Mouse (Mus musculus): Measurements from ENCODE around the gene Map3k20. TPM values are rescaled to one million over a fixed set of nuclear protein-coding genes. Genes with fewer than 3 reads are reported as not detected.

Gene Map3k20
- polyA plus RNA-seq, 1 experiment from 2014 or later = 21.8 TPM

GRCm38 (mm10) chr2:72446106-72446505, 160.7 kb downstream of the Map3k20 start:
- Histone ChIP-seq H3K27me3 (no peaks in the 10 kb centered on the region), H3K27ac (no peak overlapping the region), H3K4me1 (no peaks in the 10 kb centered on the region), H3K9ac (no peak overlapping the region), H3K9me3 (no peaks in the 10 kb centered on the region), H3K4me2 (no peak overlapping the region), H3K36me3 (peaks cover 7% of the 10 kb centered on the region), H3K4me3 (no peak overlapping the region)
- ATAC-seq (ENCODE audit: insufficient number of reproducible peaks, low FRiP score, low TSS enrichment, low read depth) = no peak
- 82% methylated on average over 3 of the region's 3 CpGs for WGBS

- Histone ChIP-seq H3K9ac (no peak overlapping the region), H3K4me2 (no peak overlapping the region), H3K4me3 (no peak overlapping the region), H3K9me3 (no peaks in the 10 kb centered on the region), H3K4me1 (no peaks in the 10 kb centered on the region), H3K27me3 (no peaks in the 10 kb centered on the region), H3K36me3 (peaks cover 3% of the 10 kb centered on the region), H3K27ac (no peak overlapping the region)
- 57% methylated on average over 5 of the region's 5 CpGs for WGBS
- ATAC-seq (ENCODE audit: insufficient number of reproducible peaks, low FRiP score, low TSS enrichment, low read depth) = no peak
These were observed 161.2 kb downstream of the Map3k20 start for GRCm38 (mm10) chr2:72446615-72447014.

- H3K9me3 ChIP-seq = no peaks in the 10 kb centered on the region
- no peak overlapping the region for H3K27ac ChIP-seq
These were observed 168.1 kb downstream of the Map3k20 start for GRCm38 (mm10) chr2:72453563-72453962.

GRCm38 (mm10) chr2:72456189-72456588, 170.8 kb downstream of the Map3k20 start:
- 53% methylated on average over 1 of the region's 1 CpGs for WGBS
- no peak overlapping the region for H3K4me3 ChIP-seq
- H3K9ac ChIP-seq = no peak overlapping the region
- H3K4me1 ChIP-seq = peaks cover 6% of the 10 kb centered on the region; the same call in 1 of the 2 replicates
- no peaks in the 10 kb centered on the region for H3K27me3 ChIP-seq
- no peaks in the 10 kb centered on the region for H3K9me3 ChIP-seq
- H3K36me3 ChIP-seq = no peaks in the 10 kb centered on the region
- no peak for ATAC-seq (ENCODE audit: insufficient number of reproducible peaks, low FRiP score, low TSS enrichment, low read depth)
- H3K27ac ChIP-seq = no peak overlapping the region
- H3K4me2 ChIP-seq = no peak overlapping the region

More at GRCm38 (mm10) chr2:72453563-72453962, 168.1 kb downstream of the Map3k20 start:
- WGBS = 35% methylated on average over 3 of the region's 3 CpGs
- no peaks in the 10 kb centered on the region for H3K36me3 ChIP-seq
- no peaks in the 10 kb centered on the region for H3K27me3 ChIP-seq
- no peak overlapping the region for H3K4me2 ChIP-seq
- peaks cover 6% of the 10 kb centered on the region; the same call in 1 of the 2 replicates for H3K4me1 ChIP-seq
- no peak overlapping the region for H3K9ac ChIP-seq
- H3K4me3 ChIP-seq = no peak overlapping the region
- ATAC-seq (ENCODE audit: insufficient number of reproducible peaks, low FRiP score, low TSS enrichment, low read depth) = no peak

GRCm38 (mm10) chr2:72464376-72465014, 179.1 kb downstream of the Map3k20 start:
- ATAC-seq (ENCODE audit: insufficient number of reproducible peaks, low FRiP score, low TSS enrichment, low read depth) = no peak
- H3K9ac ChIP-seq = no peak overlapping the region
- no peaks in the 10 kb centered on the region for H3K4me1 ChIP-seq
- no peaks in the 10 kb centered on the region for H3K27me3 ChIP-seq
- H3K4me3 ChIP-seq = no peak overlapping the region
- no peaks in the 10 kb centered on the region for H3K9me3 ChIP-seq
- WGBS = 26% methylated on average over 7 of the region's 7 CpGs
- H3K4me2 ChIP-seq = no peak overlapping the region
- no peaks in the 10 kb centered on the region for H3K36me3 ChIP-seq
- H3K27ac ChIP-seq = no peak overlapping the region

- Histone ChIP-seq H3K27ac (no peak overlapping the region), H3K9ac (no peak overlapping the region), H3K4me1 (no peaks in the 10 kb centered on the region), H3K9me3 (no peaks in the 10 kb centered on the region), H3K4me3 (no peak overlapping the region), H3K4me2 (no peak overlapping the region), H3K27me3 (no peaks in the 10 kb centered on the region), H3K36me3 (no peaks in the 10 kb centered on the region)
- WGBS = 46% methylated on average over 1 of the region's 1 CpGs
- ATAC-seq (ENCODE audit: insufficient number of reproducible peaks, low FRiP score, low TSS enrichment, low read depth) = no peak
These were observed 182.2 kb downstream of the Map3k20 start for GRCm38 (mm10) chr2:72467604-72468003.

GRCm38 (mm10) chr2:72471415-72472070, 186.1 kb downstream of the Map3k20 start:
- no peak overlapping the region for H3K4me2 ChIP-seq
- H3K9ac ChIP-seq = no peak overlapping the region
- no peak for ATAC-seq (ENCODE audit: insufficient number of reproducible peaks, low FRiP score, low TSS enrichment, low read depth)
- no peaks in the 10 kb centered on the region for H3K36me3 ChIP-seq
- no peak overlapping the region for H3K4me3 ChIP-seq
- H3K4me1 ChIP-seq = peaks cover 6% of the 10 kb centered on the region; the same call in 1 of the 2 replicates
- H3K27me3 ChIP-seq = no peaks in the 10 kb centered on the region
- no peak overlapping the region for H3K27ac ChIP-seq
- 29% methylated on average over 16 of the region's 16 CpGs for WGBS
- H3K9me3 ChIP-seq = no peaks in the 10 kb centered on the region

- 45% methylated on average over 7 of the region's 7 CpGs for WGBS
- H3K27me3 ChIP-seq = no peaks in the 10 kb centered on the region
- H3K36me3 ChIP-seq = peaks cover 3% of the 10 kb centered on the region
- no peak overlapping the region for H3K4me3 ChIP-seq
- peaks cover 29% of the 10 kb centered on the region for H3K4me1 ChIP-seq
- H3K27ac ChIP-seq = no peak overlapping the region
- H3K9ac ChIP-seq = no peak overlapping the region
- no peaks in the 10 kb centered on the region for H3K9me3 ChIP-seq
- H3K4me2 ChIP-seq = no peak overlapping the region
- ATAC-seq (ENCODE audit: insufficient number of reproducible peaks, low FRiP score, low TSS enrichment, low read depth) = no peak
These were observed 189.3 kb downstream of the Map3k20 start for GRCm38 (mm10) chr2:72474531-72475287.

GRCm38 (mm10) chr2:72475423-72475796, 190.0 kb downstream of the Map3k20 start:
- Histone ChIP-seq H3K4me2 (peak overlapping the region; percentile 67), H3K9ac (peak overlapping the region; percentile 82; the same call in 1 of the 2 replicates), H3K4me1 (peaks cover 33% of the 10 kb centered on the region), H3K27ac (peak overlapping the region; percentile 95), H3K27me3 (no peaks in the 10 kb centered on the region), H3K4me3 (peak overlapping the region; percentile 85), H3K9me3 (no peaks in the 10 kb centered on the region), H3K36me3 (peaks cover 10% of the 10 kb centered on the region)
- 0% methylated on average over 7 of the region's 7 CpGs for WGBS
- ATAC-seq (ENCODE audit: insufficient number of reproducible peaks, low FRiP score, low TSS enrichment, low read depth) = no peak

GRCm38 (mm10) chr2:72475797-72476485, 190.5 kb downstream of the Map3k20 start, which contains the start of gene Cdca7:
Gene Cdca7, plus strand, starts transcription at chr2:72476159.
- Histone ChIP-seq H3K36me3 (peaks cover 16% of the 10 kb centered on the region), H3K27me3 (no peaks in the 10 kb centered on the region), H3K9me3 (no peaks in the 10 kb centered on the region), H3K27ac (peak within 1 kb of the TSS; percentile 95), H3K4me1 (peaks cover 33% of the 10 kb centered on the region), H3K4me3 (peak within 1 kb of the TSS; percentile 85), H3K9ac (peak within 1 kb of the TSS; percentile 82), H3K4me2 (peak within 1 kb of the TSS; percentile 67)
- ATAC-seq (ENCODE audit: insufficient number of reproducible peaks, low FRiP score, low TSS enrichment, low read depth) = peak; percentile 85
- WGBS = under 1% methylated on average over 56 of the region's 58 CpGs

GRCm38 (mm10) chr2:72476486-72477211, 191.2 kb downstream of the Map3k20 start:
- peak overlapping the region; percentile 85 for H3K4me3 ChIP-seq
- H3K9ac ChIP-seq = peak overlapping the region; percentile 82
- peaks cover 33% of the 10 kb centered on the region for H3K4me1 ChIP-seq
- peak; percentile 54 for ATAC-seq (ENCODE audit: insufficient number of reproducible peaks, low FRiP score, low TSS enrichment, low read depth)
- WGBS = under 1% methylated on average over 53 of the region's 53 CpGs
- H3K36me3 ChIP-seq = peaks cover 20% of the 10 kb centered on the region
- peak overlapping the region; percentile 67 for H3K4me2 ChIP-seq
- H3K27me3 ChIP-seq = no peaks in the 10 kb centered on the region
- H3K9me3 ChIP-seq = no peaks in the 10 kb centered on the region
- peak overlapping the region; percentile 95 for H3K27ac ChIP-seq

Measured in limb, embryonic 15.5 days (tissue).